Mouse (Mus musculus): ENCODE data around the gene Gsta3.

DNA sequence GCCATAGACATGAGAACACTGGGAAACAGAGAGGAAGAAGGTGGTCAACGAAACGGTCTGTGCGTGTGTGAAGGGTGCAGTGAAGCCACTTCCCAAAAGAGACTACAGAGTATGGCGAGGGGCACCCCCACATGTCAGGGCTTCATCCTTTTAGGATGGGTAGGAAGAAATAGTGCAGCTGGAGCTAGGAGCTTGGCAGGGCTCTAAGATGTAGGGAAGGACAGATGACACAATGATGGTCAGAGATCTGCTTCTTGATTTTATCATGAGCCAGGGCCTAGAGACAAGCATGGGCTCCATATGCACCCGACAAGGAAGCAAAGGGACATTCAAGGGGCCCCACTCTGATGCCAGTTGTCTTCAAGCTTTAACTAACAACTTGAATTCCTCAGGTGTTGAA, 22.0 kb downstream of the Gsta3 start:
- no peak for TF ChIP-seq CTCF (IDR thresholded peaks at IDR 0.05; ENCODE audit: low read depth, low read length)
- TF ChIP-seq TAL1 (conservative IDR thresholded peaks at IDR 0.05; ENCODE audit: low read depth, low read length) = no peak
- no peak for TF ChIP-seq POLR2AphosphoS5 (IDR thresholded peaks at IDR 0.05; ENCODE audit: insufficient replicate concordance, low read depth, low read length)
- no peak for TF ChIP-seq GATA1 (IDR thresholded peaks at IDR 0.05; ENCODE audit: borderline replicate concordance, low read length)
